Comparison of ENCODE assay signal across 12 mouse cellular contexts in genomic region chr12:11694797-11695196, GRCm38 (mm10).
"Had no signal": no experiment of that assay in that cellular context is flagged by ENCODE, and none has a peak within 500 bp of the region (broad histone marks: within the 10 kb centered on the region; RNA-seq: fewer than 3 reads in every experiment).

No protein-coding gene starts in this region.

- DNase-seq: retina, postnatal 1 day; right cerebral cortex, adult 18-20 months; right cerebral cortex, postnatal 14 days; right cerebral cortex, postnatal 25 days; right cerebral cortex, postnatal 4 days; spleen, adult 18-20 months; thymus, adult 18-20 months; thymus, adult 2 months; thymus, postnatal 14 days; thymus, postnatal 25 days; thymus, postnatal 36 days; thymus, postnatal 4 days had no signal
